Mouse (Mus musculus) cerebellum, adult 9-10 months (tissue): ENCODE data around the gene Col4a2.

ENCODE experiments used
- DNase-seq: peaks from one replicate; pipeline ENCODE4 v3.0.0; 2022

Gene Col4a2

DNA sequence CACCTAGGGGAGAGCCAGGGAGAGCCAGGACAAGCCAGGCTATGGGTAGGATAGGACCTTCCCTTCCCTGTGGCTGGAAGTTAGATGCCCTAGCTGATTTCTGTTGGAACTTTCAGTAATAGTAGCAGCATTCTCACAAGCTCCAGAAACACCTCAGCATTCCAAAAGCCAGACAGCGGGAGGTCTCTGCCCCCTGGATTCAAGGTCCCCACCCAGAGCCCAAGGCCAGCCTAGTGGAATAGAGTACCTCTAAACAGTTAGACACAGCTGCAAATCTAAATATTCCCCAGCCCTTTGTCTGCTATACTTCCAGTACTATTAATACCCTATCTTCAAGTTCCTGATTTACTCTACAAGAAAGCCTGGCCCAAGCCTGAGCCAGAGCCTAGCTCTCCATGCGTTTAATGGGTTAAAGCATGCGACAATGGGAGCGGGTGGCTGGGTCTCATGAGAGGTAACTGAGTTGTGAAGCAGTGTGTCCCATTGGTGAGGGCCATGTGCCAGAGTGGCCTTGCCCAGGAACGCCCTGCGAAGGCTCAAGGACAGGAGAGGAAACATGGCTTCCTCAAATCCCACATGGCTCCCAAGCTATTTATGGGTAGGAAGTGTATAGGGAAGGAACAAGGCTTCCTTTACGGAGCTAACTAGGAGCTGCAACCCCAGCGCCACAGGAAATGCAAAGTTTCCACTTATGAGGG, 15.3 kb upstream of the Col4a2 start:
- DNase-seq: no peak

DNA sequence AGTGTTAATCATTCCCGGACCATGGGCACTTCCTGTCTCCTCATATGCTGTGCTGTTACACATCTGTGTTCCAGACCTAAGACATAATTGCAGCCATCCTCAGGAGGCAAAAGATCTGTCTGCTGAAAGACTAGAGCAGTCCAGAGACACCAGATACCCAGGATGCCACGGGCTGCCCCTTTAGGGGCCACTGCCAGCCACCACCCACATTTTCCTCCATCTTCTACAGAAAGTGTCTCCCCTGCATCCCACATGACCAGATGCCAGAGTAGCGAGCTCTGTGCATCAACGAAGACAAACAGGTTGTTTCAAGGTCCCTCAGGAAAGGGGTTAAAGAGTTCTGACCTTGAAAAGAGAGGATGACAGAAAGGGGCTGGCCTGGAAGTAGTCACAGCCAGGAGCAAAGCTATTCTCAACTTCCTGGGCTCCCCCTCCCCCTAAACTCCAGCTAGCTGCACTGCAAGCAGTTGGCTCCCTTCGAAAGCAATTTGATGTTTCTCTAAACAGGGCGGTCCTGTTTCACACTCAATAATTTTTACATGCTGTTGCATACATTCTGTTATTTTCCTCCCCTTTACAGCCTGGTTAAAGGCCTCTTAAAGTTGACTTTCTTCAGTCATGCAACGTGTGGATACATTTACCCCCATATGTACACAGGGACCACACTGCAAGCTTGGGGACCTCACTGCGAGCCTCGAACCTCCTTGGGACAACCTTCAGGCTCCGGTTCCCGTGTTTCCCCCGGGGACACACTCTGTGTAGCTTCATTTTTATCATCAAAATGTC, 13.9 kb upstream of the Col4a2 start:
- no peak for DNase-seq

DNA sequence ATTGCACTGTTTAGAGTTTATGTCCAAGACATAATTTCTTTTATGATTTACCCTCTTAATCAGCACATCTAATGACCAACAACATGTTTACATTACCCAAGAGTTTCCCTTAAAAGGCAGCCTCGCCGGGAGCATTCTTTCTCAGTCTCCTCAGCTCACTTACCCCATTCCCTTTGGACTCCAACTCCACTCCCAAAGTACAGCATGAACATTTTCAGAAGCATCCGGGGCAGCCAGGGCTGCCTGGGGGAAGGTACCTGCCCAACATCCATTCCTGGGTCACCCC, 13.3 kb upstream of the Col4a2 start:
- no peak for DNase-seq

- no peak for DNase-seq
Measured at GRCm38 (mm10) chr8:11300436-11300835, 12.2 kb upstream of the Col4a2 start.

GRCm38 (mm10) chr8:11304027-11304601, 8.5 kb upstream of the Col4a2 start:
- DNase-seq: no peak

DNA sequence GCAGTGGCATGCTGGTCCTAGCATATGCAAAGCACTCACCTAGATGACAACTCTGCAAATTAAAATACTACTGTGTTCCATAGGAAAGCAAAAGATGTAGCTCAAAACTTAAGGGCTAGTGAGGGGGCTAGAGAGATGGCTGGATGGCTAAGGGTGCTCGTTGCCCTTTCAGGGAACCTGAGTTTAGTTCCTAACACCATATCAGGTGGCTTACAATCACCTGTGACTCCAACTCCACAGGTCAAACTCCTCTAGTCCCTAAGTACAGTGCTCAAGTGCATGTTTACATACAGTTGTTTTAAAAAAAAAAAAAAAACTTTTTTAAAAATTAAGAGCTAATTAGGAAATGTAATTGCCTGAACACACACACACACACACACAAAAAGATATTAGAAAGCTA, 7.1 kb upstream of the Col4a2 start:
- DNase-seq: no peak

GRCm38 (mm10) chr8:11307451-11307850, 5.2 kb upstream of the Col4a2 start:
- no peak for DNase-seq

DNA sequence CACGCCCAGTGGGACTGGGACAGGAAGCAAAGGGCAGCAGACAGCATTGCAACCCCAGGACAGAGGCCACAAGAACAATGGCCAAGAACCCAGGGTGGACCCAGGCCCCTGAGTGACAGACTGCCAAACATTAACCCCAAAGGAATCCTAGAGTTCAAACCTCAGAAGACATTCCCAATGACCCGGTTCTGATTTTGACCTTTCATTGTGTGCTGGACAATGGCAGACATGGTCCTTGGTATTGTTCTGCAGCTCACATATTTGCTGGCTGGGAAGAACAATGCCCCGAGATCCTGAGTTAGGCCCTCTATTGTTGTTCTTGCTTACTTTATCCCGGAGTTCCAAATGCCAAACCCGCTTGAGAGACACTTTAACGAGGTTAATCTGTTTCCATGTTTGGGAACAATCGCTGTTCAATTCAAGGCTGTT, 4.0 kb upstream of the Col4a2 start:
- no peak for DNase-seq

DNA sequence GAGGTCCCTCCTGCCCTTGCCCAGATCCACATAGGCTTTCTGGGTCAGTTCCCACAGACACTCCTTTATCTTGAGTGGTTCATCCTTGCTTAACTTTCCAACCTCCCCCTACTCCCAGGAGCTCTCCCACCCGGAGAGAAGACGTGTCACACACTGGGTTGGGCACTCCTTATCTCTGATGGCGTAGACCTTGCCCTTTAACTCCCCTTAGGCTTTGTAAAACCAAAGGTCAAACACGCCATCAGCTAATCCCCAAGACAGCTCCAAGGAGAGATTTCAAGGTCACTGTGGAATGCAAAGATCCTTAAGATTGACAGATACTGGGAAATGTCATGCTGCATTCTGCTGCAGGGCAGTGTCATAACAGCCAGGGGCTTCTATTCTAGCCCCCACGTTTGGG, 3.4 kb upstream of the Col4a2 start:
- no peak for DNase-seq

DNA sequence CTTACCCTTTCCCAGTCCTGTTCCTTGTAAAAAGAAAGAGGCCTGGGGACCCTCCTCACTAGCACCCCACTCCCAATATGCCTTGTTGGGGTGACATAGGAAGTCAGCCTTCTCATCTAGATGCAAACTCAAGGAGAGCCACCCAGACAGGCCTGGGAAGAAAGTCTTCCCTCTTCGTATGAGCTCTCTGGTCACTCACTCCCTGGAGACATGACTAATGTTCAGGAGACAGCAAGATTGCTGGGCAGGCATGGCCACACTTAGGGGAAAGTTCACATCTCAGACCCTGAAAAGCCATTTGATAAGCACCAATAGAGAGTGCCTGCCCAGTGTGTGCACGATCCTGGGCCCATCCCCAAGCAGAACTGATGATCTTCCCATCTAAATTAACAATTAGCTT, 2.6 kb upstream of the Col4a2 start:
- no peak for DNase-seq

DNA sequence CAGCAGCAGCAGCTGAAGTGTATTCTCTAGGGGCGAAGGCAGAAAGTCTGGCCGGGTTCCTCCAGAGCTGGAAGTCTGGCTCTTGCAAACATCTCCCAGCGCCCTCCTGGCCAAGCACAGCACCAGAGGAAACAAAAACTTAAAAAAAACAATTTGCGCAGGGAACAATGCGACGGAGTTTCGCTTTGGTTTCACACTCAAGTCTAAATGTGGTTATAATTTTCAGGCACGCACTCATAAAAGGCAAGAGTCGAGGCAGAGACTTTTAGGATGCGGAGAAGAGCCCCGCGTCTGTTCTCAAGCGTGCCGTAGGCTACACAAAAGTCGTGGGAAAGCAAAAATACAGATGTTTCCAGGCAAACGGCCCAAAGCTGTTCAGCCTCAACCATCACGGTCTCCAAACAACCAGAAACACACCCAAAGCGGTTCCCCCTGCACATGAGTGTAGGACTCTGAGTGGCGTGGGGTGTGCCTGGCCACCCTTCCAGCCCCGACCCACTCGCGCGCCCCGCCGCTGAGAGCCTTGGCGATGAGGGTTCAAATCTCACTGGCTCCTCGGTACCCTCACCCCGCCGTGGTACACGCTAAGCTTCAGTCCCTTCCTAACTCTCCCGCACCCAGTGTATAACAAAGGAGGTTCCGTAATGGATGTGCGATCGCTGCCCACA, 790 bp upstream of the Col4a2 start:
- no peak for DNase-seq

DNA sequence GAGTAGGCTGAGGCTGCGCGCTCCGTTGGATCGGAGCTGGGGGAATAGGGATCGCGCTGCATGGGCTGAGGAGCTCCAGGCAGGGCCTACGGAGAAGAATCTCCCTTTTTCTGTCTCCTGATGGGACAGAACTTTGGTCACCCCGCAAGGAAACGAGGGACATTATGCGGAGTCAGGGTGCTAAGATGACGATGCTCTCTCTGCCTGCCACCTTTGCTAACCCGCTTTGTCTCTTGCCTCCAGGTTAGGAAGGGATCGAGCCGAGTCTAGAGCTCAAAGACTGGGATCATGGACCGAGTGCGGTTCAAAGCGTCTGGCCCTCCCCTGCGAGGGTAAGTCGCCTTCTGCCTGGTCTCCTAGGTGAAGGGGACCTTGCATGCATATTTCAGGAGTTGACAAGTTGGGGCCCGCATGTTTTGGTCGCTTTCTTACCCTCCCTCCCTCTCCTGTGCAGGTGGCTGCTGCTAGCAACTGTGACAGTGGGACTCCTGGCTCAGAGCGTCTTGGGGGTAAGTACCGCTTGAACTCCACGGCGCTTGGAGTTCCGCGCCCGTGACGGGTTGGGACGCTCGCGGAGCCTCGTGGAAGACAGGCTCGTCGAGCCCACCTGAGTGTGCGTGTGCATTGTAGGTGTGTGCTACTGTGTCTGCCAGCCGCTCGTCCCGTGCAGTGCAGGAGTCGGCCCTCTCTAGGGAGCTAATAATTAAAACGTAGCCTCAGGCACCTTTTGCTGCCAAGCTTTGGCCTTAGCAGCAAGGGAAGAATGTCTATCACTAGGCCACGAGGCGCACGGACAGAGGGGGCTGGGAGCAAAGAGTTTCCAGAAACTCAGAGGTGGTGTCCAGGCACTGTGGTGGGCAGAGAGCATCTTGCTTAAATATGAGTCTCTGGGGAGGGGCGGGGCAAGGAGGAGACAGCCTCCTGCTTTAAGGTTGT, 839 bp downstream of the Col4a2 start:
- DNase-seq: no peak

- DNase-seq: no peak
Measured at GRCm38 (mm10) chr8:11314613-11315012, 2.0 kb downstream of the Col4a2 start.

- no peak for DNase-seq
Measured at GRCm38 (mm10) chr8:11315179-11315943, 2.8 kb downstream of the Col4a2 start.

GRCm38 (mm10) chr8:11316118-11316517, 3.5 kb downstream of the Col4a2 start:
- DNase-seq: no peak

GRCm38 (mm10) chr8:11319405-11319804, 6.8 kb downstream of the Col4a2 start:
- DNase-seq: no peak

DNA sequence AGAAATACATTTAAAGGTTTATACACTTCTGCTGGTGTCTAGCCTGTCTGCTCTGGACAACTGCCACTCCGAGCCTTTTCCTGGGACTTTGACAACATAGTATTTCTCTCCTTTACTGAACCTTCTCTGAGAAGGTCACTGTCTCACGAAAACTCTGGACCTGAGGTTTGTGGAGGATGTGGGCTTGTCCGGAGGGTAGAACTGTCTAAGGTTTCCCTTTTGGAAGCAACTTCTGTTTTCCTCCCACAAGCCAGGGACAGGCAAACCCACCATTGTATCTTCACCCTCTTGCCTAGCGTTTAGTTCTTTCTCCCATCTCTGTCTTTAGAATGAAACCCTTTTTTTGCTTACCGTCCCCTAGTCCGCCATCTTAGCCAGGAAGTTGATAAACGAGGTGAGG, 9.2 kb downstream of the Col4a2 start:
- no peak for DNase-seq

- DNase-seq: no peak
Measured at GRCm38 (mm10) chr8:11322724-11323585, 10.3 kb downstream of the Col4a2 start.

DNA sequence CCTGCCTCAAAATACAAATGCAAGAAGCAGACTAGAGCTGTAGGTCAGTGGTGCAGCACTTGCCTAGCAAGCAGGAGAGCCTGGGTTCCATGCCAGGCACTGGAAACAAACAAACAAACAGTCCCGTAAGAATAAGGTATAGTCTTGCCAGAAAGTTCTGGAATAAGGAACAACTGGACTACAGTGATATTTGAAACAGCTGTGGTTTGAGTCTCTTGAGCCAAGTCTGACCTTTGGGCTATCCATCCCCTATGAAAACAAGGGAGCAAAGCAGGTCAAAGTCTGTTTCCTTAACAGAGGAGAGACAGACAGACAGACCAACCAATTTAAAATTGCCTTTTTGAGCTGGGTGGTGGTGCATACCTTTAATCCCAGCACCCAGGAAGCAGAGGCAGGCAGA, 11.1 kb downstream of the Col4a2 start:
- no peak for DNase-seq

DNA sequence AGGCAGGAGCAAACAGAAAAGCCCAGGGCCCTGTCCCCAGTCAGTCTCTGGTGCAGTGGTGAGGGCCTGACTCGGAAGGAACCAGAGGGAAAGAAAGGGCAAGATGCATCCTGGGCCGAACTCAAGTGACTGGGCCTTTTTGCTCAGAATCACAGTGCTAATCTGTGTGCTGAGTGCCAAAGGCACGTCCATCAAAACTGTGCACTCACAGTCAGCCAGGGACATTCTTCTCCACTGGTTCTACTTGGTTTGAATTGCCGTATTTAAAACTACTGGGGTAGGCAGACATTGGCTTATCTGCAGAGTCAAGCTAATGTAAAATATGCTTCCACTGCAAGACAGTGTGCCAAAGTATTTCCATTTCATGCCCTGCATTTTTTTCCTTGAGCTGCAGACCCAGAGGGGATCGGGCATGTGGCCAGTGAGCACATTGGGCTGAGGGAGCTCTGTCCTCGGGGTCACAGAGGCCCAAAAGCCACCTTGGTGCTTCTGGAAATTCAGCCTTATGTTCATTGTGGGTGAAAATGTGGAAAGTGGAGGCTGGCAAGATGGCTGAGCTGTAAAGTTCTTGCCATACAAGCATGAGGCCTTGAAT, 12.3 kb downstream of the Col4a2 start:
- DNase-seq: no peak

- DNase-seq: no peak
Measured at GRCm38 (mm10) chr8:11327298-11327697, 14.7 kb downstream of the Col4a2 start.
